Mouse (Mus musculus): ENCODE results near the gene Ryk.
A peak's percentile ranks its signal among the peaks of the same experiment; 100 is the strongest.

Ryk gene

DNA sequence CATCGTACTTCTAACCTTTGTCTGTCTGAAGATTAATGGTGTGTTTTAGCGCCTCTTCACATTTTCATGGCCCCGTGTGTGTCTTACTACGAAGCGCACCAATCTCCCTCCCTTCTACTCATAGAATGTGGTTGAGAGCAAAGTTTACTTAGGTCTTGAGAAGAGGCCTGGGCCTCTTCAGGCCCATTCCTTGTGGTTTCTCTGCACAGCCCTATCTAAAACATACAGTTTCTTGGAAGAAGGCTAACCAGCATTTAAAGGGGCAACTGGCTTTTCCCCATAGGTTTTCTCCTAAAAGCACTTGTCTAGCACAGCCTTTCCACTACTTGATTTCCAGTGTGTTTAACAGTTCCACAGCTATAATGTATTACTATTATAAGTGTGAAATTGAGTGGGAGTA lies 24.7 kb downstream of the Ryk start:
- no peak for DNase-seq (ENCODE audit: low spot score)

DNA sequence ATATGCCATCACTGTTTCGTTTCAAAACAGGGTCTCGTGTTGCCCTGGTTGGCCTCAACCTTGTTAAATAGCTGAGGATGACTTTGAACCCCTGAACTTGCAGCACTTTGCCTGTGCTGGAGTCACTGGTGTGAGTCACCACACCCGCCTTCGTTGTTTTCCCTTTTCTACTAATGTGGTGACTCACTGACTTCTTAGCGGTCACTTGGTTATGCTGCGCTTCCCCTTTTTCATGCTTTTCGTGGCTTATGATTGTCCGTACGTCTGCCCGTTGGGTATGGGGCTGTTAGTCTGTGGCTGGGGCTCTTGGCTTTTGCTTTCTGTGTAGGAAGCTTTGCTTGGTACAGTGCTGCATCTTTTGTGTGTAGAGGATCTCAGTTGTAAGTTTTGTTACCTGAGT lies 25.2 kb downstream of the Ryk start:
- DNase-seq (ENCODE audit: low spot score), result no peak

- no peak for DNase-seq (ENCODE audit: low spot score)
Measured at GRCm38 (mm10) chr9:102860802-102861469, 26.2 kb downstream of the Ryk start.

GRCm38 (mm10) chr9:102861789-102862188 lies 27.1 kb downstream of the Ryk start:
- DNase-seq (ENCODE audit: low spot score), result no peak

DNA sequence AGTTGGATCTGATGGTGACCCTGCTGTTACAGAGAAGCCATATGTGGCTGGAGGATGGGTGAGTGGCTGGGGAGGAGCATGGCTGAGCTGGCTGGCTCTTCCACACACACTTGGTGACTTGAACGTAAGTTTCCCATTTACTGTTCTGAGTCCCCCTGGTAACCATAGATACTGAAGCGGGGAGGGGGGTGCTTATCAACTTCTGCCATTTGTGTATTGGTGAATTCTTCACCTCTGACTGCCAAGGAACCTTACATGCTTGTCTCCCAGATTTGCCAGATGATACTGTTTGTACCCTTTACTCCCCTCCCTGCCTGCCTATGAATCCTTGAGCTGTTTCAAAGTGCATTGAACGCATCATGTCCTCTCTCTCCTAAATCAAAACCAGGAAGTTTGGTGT lies 27.5 kb downstream of the Ryk start:
- DNase-seq (ENCODE audit: low spot score), result no peak

GRCm38 (mm10) chr9:102863876-102864545 lies 29.3 kb downstream of the Ryk start:
- DNase-seq (ENCODE audit: low spot score), result peak; percentile 48

- no peak for DNase-seq (ENCODE audit: low spot score)
Measured at GRCm38 (mm10) chr9:102864931-102865330, 30.2 kb downstream of the Ryk start.

- no peak for DNase-seq (ENCODE audit: low spot score)
Measured at GRCm38 (mm10) chr9:102865946-102866737, 31.4 kb downstream of the Ryk start.

DNA sequence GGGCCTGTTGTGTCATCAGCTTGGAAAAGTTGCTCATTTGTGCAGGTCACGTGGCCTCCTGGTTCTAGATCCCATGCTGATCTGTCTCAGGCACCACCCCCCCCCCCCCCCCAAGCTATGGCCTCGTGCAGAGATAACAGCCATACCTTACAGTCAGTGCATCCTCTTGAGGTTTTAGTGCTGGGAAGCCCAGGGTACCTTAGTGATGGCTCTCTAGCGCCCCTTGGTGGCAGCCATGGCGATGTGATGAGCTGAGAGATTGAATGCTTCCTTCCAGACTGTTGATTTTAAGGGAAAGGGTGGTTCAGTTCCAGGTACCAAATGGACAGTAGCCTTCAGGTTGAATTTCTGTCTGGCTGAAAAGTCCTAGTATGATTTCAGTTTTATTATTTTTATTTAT lies 32.2 kb downstream of the Ryk start:
- peak; percentile 37 for DNase-seq (ENCODE audit: low spot score)

DNA sequence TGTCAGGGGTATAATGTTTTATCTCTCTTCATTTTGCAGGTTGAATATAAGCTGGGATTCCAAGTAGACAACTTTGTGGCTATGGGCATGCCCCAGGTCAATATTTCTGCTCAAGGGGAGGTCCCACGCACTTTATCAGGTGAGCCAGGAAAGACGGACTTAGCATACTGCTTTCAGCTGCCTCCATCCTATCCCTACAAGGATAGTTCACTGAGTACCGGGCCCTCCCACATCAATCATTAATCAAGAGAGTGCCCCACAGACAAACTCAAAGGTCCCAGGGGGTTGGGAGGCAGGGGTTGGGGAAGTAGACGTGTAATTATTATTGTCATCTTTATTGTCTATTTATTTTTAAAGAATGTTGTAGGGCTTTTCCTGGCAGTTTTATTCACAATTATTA lies 32.8 kb downstream of the Ryk start:
- no peak for DNase-seq (ENCODE audit: low spot score)

DNA sequence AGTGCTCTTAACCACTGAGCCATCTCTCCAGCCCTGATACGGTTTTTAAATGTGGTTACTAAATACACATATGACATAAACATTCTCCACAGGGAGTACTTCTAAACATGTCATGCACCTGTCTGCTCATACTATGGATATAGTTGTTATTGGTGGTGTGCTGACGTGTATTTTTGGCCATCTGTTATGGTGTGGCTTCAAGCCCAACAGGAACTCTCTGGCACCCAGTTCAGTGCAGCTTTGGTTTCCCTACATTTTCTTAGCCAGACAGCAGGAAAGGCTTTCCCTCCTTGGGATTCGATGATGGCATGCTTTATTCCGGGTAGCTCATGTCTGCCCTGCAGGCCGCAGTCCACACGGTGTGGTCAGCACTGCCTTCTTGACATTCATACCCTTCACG lies 33.7 kb downstream of the Ryk start:
- DNase-seq (ENCODE audit: low spot score), result no peak

DNA sequence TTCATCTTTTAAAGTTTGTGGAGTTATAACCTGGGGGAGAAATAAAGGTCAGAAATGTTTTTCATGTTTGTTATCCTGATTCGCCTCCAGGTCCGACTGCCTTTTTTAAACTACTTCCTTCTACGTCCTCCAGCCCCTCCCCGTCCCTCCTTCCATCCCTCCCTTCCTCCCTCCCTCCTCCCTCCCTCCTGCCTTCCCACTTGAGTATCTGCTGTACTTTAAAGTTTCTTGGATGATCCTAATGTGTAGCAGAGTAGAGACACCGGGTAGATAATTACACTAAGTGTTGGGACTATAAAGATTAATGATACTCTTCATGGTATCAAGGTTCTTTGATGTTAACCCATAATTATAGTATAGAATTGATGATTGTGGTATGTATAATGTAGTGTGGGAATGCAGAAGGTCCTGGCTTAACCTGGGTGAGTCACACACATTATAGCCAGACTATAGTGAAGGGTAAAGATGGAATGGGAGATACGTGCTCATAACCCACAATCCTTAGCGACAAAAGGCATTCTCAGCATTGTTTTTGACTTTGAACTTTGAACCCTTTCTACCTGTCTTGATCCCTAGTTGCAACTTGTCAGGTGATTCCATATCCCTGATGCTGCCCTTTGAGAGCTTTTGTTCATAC lies 41.5 kb downstream of the Ryk start:
- no peak for DNase-seq (ENCODE audit: low spot score)

- no peak for DNase-seq (ENCODE audit: low spot score)
Measured at GRCm38 (mm10) chr9:102877916-102878315, 43.2 kb downstream of the Ryk start.

- peak; percentile 50 for DNase-seq (ENCODE audit: low spot score)
Measured at GRCm38 (mm10) chr9:102879545-102879944, 44.8 kb downstream of the Ryk start.

DNA sequence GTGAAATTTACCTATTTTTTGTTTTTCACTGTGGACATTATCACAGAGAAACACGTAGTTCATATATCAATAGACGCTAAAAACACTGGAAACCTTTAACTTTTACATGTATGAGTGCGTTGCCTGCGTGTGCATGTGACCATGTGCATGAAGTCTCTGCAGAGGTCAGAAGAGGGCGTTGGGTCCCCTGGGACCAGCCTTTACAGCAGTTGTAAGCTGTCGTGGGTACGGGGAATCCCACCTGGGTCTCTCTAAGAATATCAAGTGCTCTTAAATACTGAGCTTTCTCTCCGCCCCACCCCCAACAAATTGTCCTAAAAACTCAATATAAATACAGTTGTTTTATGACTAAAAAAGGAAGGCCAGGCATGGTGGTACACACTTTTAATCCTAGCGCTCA lies 50.0 kb downstream of the Ryk start:
- no peak for DNase-seq (ENCODE audit: low spot score)

DNA sequence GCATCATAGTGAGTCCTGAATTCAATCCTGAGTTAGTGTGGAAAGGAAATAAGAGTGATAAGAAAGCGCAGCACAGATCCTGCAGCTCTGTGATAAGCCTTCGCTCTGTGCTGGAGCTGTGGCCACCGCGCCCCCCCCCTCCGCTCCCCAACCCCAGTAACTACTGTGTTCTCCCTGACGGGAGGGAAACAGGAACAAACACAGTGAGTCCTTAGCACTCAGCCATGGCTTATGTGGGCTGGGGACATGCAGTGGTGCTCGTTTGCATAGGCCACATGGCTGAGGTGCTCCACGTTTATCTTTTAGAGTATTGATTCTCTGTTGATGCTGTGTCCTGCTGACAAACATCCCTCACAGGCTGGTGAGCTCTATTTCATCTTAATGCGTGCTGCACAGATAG lies 55.4 kb downstream of the Ryk start:
- DNase-seq (ENCODE audit: low spot score), result no peak

- no peak for DNase-seq (ENCODE audit: low spot score)
Measured at GRCm38 (mm10) chr9:102892480-102893355, 58.0 kb downstream of the Ryk start.

GRCm38 (mm10) chr9:102893356-102893870 lies 58.7 kb downstream of the Ryk start:
- DNase-seq (ENCODE audit: low spot score), result no peak

DNA sequence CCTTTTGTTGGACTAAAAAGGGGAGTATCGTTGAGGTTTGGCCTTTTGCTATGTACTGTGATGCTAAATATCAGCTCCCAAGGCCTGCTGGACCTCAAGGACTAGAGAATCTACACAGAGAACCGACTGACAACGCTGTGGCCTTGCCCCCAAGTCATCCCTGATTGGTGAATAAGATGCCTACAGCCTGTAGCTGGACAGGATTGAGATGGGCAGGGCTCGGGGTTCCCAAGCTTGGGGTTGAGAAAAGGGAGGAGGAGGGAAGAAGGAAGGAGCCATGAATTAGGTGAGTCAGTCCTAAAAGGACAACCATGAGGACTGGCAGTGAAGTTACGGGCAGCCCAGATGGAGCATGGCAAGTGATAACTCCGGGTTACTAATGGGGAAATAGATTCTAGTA lies 65.2 kb downstream of the Ryk start:
- no peak for DNase-seq (ENCODE audit: low spot score)

DNA sequence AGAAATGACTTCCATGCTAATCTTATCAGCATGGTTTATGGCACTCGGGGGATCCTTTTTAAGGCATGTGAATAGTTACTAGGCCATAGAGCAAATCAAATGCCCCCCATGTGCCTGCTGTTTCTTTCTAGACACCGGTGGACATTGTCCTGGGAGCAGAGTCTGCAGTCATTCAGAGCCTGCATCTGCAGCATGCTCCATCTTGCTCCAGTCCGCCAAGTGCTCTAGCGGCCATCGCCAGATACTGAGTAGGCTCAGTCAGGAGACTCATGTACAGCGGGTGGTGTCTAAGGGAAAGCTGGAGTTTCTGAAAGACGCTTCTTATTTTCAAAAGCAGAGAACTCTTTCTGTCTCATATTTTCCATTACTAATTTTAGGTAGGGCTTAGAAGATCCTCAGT lies 67.6 kb downstream of the Ryk start:
- DNase-seq (ENCODE audit: low spot score), result no peak

- DNase-seq (ENCODE audit: low spot score), result no peak
Measured at GRCm38 (mm10) chr9:102904952-102905351, 70.2 kb downstream of the Ryk start.
